Mouse (Mus musculus) MN1 (cell line): ENCODE measurements at regions not wholly inside any gene's neighbourhood (a gene's known extent, or its start where the extent isn't known, plus 50 kb on each side); places are given as distances from the start of the nearest gene placed in this dataset.
"Not testable (repeated sequence)": the region's sequence is repeated elsewhere in the genome, so short reads cannot be mapped to it uniquely, and the experiment has no call there.

Source experiments
- DNase-seq: peaks from one replicate; pipeline ENCODE4 v3.0.0-alpha.2; 2016; ENCODE audit warnings: low spot score

DNA sequence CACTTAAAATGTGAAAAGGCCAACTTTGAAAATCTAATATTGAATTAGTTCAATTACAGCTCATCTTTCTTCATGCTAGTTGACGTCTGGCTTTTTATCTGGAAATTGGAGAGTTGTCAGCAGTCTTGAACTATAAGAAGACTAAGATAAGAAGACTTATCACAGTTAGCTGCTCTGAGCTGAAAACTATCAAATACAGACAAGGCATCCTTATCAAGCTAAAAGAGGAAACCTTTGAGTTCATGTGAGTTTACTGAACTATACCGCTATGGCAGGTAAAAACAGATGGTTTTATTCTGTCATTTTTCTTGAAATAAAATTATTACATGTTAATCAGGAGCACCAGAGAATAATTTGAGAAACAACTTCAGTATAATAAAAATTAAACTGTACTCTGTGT lies 735.2 kb upstream of the Marcks start:
- no peak for DNase-seq

DNA sequence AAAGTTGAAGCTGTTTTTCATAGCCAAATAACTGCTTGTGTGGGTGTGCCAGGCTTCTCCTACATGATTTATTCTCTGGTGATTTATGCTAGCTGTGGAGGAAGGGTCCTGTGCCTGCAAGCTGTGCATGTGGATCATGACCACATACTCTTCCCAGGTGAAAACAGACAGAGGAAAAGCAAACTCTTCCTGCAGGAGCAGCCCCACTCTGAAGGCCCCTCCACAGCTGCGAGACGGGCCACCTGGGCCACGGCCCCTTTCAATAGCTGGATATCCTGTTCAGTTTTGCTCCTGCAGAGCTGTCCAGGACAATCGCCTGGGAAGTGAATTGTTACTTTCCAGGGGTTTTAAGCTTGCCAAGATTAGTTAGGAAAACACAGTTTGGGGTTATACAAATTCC lies 722.3 kb upstream of the Marcks start:
- DNase-seq, result no peak

DNA sequence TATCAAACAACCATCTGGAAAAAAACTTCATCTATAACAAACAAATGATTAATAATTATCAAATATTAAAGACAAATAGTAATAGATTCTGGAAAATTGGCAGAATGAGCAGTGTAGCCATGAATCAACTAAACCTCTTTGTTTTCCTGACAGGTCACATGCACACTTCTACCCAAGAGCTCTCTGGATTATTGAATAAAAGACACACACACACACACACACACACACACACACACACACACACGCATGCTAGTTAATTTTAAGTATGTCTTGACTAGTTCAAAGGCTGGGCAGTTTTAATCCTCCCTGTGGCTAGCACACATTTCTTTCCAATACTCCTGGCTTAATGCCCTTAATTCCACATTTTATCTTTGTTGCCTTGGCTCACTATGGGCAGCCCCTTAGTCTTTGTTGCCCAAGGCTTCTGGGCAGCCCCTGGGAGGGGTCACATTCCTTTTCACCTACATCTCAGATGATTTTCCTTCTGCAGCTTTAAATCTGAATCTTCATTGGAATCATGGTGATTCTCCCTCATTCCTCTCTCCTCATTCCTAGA lies 710.6 kb upstream of the Marcks start:
- DNase-seq, result no peak

DNA sequence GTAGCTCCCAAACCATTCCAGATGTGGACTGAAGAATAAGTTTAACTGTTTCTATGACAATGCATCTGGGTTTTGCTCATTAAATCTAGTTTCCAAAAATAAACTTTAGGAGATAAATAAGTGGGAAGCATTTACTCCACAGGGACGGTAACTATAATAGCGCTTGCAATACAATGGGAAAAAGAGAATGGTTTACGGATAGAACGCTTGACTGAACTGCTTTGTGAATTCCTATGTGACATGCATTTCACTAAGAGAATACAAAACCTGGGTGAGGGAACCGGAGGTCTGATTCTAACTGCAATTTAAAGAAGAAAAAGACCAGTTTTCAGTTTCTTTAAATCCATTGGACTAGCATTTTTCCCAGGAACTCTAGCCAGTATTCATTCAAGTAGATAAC lies 704.1 kb upstream of the Marcks start:
- DNase-seq, result no peak

DNA sequence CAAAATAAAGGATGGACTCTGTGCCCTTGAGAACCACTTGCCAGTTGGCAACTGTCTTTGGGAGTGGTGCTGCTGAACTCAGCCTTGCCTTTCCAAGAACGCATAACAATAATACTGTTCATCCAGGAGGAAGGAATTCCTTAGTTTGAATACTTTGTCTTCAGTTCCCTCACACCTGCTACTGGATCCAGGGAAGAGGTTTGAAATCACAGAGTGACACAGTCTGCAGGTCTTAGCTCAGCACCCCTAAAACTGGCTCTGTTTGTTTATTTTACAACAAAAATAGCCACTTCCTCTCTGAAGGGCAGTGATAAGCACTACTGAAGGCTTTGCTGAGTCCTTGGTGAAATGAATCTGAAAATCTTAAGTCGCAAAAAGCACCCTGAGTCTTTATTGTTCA lies 703.1 kb upstream of the Marcks start:
- no peak for DNase-seq

DNA sequence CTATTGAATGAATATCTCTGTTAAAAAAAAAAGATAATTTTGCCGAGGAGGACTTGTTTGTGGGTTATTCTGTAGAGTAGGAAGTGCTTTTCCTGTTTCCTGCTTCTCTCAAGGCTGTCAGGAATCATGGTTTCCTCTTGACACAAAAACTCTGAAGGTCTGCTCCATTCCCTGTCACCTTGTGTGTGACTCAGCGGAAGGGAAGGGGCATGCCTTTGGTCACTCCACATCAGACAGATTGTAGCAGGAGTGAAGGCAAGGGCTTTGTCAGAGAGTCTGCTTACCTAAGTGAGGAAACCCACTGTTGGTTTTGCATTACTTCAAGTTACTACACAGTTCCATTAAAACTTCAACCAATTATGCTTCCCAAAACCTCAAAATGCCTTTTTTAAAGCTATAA lies 699.0 kb upstream of the Marcks start:
- DNase-seq, result no peak

DNA sequence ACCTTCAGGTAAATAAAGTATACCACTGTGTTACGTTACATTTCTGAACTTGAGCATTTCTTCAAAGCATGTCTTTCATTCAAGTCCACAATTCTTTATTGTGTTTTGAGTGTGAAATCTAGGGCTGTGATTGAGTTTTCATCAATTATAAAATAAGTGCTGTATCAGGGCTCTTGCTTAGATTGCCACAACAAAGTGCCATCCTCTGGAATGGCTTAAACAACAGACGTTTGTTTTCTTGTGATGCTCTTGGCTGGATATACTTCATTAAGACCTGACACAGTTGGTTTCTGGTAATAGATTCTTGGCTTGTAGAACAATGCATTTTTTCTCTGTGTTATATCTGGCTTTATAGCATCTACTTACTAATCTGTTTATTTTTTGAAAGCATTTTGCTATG lies 674.3 kb upstream of the Marcks start:
- no peak for DNase-seq

DNA sequence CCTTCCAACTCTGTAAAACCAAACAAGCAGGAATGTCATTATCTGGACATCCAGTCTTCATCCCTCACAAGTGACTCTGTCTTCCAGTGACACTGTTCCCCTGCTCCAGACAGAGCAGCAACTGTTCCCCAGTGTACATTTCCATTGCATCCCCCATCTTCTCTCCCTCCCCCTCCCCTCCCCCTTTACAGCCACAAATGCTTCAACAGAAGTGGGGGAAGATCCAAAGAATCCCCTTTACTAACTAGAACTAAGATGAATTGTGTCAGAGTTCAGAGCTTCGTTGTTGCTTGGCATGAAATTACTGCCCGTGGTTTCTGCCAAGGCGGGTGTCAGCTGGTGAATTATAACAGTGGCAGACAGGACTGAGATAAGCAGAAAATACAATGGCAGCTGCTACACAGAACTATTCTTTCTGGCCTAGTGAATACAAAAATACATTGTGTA lies 673.7 kb upstream of the Marcks start:
- peak; percentile 16 for DNase-seq

DNA sequence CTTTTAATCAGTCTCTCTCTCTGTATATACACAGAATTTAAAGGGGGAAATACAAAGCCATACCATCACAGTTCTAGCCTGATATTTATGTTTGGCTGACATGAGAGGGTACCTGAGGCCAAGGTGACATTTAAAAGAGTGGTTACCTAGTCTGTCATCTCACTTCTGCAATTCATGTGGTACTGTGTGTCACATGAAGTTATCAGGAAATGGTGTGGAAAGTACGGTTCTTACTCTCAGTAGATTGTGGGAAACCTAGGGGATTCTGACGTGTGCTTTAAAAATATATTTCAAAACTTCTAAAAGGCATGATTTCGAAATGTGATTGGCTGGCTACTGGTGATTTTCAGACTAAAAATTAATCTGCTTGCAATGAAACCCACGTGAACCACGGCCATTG lies 673.1 kb upstream of the Marcks start:
- no peak for DNase-seq

DNA sequence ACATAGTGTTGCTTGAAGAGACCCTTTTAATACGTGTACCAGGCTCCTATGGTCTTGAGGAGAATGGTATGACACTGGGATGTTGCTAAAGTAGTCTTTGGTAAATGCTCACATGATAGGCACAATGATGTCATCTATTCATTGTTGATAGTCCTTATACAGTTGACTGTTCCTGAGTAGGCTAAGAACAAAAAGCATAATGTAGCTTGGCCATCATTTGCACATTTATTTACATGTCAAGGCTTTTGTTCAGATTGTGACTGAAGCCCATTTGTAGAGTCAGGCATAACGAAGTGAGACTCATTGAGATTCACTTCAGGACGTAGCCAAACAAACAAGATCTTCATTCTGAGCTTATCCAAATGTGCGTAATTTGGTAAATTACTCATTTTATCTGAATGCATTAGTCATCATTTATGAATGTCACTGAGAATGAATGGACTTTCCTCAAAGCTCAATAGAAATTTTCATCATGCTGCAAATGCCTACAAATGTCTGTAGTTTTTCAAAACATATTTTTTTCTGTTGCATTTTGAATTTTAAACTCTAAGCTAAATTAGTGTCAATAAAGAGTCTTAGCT lies 664.6 kb upstream of the Marcks start:
- DNase-seq, result no peak

DNA sequence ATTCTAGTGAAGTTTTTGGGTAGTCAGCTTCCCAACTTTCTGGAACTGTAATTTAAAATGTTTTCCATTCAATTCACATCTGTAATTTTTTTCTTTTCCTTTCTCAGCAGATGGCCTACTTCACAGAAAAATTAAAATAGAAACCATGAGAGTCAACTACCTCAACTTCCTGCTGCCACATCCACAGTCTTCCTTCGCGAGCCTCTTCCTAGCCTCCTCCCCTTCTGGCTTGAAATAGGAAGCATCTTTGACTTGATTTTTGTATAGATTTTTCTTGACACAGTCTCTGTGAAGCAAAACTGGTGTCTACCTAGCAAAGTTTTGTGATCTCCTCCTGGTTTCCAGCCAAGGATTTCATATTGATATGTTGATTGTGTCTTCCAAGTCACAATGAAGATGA lies 660.7 kb upstream of the Marcks start:
- no peak for DNase-seq

DNA sequence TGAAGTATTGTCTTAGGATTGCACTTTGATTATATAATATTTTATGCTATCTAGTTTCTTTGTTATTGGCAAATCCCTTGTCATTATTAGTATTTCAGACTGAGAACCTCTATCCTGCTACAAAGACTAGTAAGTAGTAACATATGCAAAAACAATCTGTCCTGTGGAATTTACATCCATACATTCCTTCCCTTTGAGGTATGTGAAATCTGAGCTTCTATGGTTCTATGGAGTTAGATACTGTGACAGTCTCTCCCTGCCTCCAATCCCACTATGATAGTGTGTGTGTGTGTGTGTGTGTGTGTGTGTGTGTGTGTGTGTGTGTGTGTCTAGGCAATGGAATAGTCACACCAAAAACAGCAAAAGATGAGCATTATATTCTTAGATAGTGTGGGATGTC lies 659.6 kb upstream of the Marcks start:
- DNase-seq, result no peak

DNA sequence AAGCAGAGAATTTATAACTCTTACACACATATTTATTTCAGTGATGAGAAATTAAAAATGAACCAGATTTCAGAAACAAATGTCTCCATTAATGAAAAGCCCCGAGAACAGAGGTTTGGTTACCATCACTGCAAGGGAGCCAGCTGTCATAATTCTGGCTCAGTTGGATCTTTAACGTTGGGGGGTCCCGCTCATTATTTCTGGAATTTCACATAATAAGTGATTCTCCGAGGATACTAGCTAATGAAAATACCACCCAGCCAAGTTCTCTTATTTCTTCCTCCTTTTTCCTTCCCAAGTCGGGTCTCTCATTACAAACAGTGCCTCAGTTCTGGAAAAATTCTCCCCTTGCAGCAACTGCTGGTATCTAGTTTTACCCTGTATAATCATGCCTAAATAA lies 659.0 kb upstream of the Marcks start:
- no peak for DNase-seq

DNA sequence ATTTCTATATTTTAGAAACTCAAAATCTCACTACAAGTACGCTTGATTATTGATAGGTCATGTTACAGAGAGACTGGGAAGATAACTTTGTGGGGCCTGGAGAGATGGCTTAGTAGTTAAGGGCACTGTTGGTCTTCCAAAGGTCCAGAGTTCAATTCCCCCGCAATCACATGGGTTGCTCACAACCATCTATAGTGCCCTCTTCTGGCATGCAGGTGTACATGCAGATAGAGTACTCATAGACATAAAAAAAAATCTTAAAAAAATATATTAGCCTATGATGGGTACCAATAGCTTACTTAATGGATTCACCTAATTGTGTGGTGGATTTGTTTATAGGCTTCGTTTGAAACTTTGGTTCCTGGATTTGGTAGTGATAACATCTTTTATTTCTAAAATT lies 654.2 kb upstream of the Marcks start:
- DNase-seq, result no peak

DNA sequence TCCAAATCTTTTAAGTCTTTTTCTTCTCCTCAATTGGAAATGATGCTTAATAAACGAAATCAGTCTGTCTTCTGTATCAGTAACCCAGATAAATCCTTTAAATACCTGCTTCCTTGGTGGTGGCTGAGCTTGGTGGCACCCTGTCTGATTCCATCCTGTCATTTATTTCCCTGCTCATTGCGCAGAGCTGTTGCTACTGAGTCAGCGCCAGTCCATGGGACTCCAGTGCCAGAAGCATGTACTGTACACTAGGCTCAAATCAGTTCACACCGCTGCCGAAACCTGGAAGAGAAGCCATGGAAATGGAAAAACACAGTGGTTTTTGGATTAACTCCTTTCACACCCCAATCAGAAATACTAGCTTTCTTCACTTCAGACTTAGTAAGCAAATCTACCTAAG lies 649.3 kb upstream of the Marcks start:
- no peak for DNase-seq

DNA sequence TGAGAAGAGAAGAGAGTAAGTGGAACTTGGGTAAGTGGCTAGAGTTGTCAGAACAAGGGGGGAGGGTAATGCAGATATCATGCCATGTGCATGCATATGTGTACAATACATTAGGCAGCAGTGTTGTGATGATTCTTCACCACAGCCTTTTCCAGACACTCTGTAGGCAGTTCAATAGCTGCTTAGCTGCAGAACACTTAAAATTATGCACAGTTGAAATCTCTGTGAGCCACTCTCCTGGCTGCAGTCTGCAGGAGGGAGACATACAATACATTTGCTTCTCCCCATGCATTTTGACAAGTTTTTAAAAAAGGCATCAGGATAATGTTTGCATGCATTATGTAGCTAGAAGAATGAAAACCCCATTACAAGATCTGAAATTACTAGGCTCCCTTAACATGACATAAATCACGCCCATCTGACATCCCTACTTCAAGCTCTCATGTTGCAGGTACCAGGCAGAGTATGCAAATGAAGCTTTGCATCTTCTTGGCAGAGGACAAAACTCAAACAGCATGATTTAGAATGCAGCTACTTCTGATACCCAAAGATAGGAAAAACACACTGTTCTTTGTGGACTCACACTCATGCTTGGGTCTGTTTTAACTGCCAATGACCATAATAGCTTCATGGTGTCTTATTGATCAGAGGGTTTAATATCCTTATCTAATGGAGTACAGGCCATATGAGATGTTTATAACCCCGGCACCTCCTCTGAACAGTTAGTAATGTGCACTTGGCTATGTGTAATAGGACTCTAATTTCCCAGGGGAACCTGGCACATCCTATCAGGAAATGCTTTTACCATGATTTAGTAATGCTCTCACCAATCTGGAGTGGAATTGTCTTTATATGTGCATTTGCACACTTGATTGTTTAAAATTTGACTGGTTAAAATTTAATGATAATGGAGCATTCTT lies 640.9 kb upstream of the Marcks start:
- DNase-seq, result no peak

DNA sequence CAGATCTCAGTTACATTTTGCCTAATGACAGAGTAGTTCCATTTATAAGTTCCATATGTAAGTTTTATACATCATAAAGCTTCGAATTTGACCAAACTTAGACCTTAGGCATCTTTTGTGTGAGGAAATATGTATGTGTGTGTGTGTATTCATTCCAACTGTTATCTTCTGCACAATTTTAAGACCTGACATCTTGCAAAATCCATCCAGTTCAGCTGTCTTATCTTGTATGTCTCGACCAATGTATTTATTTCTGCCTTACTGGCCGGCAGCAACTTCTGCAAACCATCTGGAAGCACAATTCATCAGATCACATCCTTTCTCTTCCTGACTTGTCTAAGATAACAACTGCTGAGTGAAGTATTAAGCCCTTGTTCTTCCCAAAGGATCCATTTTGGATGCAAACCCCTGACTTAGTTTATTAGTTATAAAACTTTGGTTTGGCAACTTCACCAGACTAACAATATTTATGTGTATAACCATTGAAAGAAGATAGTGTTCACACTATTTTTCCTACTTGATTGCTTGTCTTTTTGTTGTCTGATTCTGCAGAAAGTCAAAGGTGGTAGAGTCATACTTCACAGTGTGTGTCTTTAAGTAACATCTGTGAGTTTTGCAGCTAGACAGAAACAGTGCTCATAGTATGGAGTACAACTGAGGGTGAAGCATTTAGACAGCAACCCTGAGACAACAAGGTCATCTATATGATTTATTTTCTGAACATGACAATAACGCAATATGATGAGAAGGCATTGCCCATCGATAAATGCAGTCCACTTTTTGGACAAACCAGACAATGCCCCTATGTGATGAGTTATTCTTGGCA lies 622.0 kb upstream of the Marcks start:
- DNase-seq, result no peak

DNA sequence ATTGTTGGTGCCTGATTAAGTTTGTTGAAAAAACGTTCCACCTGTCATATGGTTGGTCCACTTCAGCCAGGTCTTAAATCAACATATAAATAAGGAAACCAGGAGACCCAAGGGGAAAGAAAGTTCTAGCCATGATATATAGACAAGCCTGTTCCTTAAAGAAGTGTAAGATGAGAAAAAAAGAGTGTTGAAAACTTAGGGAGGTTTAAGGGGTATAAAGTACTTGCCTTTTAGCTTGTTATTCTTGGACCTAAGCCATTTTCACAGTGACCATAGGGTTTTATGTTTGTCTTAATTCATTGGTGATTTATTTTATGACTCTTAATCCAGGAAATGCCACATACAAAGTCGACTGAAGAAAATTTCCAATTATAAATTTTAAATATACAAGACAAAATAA lies 602.9 kb upstream of the Marcks start:
- DNase-seq, result no peak

DNA sequence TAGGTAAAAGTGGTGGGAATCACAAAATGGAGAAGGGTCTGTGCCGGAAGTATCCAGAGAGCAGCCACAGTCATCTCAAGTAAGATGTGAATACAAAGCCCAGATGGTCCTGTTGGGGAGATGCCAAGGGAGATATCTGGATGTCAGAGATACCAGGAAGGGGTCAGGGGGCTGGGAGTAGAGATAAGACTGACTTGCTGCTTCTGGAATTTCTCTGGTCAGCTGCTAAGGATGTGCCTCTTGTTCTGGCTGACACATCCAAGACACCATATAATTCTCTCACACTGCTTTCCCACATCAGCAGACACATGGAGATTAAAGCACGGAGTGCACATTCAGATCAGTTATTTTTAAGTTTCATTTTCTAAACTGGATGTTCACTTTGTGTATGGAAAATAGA lies 600.3 kb upstream of the Marcks start:
- DNase-seq, result no peak

DNA sequence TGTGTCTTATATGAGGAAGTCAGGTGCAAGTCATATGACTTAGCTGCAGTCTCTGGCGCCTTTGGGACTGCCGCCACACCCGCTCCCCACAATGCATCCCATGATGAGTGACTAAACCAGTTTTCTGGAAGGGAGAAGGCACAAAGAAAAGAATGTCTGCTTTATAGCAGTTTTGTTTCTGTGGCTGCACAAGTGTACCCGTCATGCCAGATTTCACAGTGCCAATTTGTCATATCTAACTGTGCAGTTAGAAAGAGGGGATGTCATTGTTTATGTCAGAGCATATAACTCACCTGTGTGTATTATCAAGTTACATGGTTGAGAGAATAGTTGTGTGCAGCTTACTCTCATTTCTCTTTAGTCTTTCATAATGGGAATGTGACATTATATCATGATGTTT lies 586.9 kb upstream of the Marcks start:
- no peak for DNase-seq

DNA sequence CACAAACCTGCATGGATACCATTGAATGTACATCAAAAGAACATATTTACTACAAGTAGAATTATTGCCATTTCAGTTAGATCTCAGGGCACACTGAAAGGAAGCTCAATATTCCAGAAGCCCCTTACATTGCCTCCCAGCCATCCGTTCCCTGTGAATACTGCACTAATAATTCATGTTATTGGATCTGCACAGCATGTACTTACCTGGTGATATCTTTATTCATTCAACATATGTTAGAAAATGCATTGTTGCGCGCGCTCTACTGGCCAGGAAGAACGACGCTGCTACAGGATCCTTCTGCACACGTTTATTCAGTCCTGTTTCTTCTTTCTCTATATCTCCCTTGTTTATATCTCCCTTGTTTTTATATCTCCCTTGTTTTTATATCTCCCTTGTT lies 586.3 kb upstream of the Marcks start:
- DNase-seq, result not testable (repeated sequence)

DNA sequence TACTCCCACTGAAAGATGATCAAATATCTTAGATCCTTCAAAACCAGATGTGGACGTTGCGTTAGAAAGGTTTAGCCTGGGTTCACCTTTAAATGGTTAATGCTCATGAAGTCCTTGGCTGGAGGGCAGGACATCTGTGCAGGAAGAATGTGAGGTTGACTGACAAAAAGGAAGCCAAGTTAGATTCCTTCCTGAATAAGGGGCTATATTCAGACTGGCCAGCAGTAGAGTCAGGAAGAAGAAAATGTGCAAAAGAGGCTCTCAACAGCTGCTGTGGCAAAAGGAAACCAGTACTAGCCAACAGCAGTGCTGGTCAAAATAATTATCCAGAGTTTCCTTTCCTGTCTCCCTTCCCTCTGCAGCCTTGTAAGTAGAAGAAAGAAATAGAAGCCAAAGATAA lies 582.0 kb upstream of the Marcks start:
- no peak for DNase-seq

DNA sequence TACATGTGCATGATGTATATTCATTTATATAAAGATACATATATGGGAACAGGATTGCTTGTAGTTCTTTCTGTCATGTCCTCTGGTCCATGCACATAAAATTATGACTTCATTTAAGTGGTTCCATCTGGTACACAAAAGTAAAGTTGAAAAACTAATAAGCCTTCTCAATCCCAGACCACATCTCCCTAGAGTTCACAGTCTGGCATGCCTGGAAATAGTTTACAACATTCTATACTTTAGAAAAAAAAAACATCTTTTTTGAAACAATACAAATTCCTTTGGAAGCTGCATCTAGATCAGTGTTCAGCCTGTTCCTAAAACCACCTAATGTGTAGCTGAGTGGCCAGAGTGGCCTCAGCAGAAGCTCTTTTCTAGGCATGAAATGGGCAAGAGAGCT lies 578.2 kb upstream of the Marcks start:
- no peak for DNase-seq
